Mouse (Mus musculus) limb, embryonic 10.5 days (tissue): ENCODE measurements around the gene Gm21981. TPM values are rescaled to one million over a fixed set of nuclear protein-coding genes. Genes with fewer than 3 reads are reported as not detected.

ENCODE experiments used
- DNase-seq: peaks from one replicate; pipeline ENCODE4 v3.0.0-alpha.2; 2017; ENCODE audit warnings: low spot score
- H3K27ac ChIP-seq: fragments of 300-500 bp; sonication (generic); 2 replicates; pipeline ENCODE4 v1.5.1; 2016; ENCODE audit warnings: mild to moderate bottlenecking
- H3K27me3 ChIP-seq: fragments of 300-500 bp; sonication (generic); 2 replicates; pipeline ENCODE4 v1.6.1; 2016; ENCODE audit warnings: low read depth, mild to moderate bottlenecking; ENCODE audit not compliant: poor library complexity, severe bottlenecking
- H3K36me3 ChIP-seq: fragments of 300-500 bp; sonication (generic); 2 replicates; pipeline ENCODE4 v1.6.1; 2016; ENCODE audit warnings: mild to moderate bottlenecking, moderate library complexity
- H3K4me1 ChIP-seq: fragments of 300-500 bp; sonication (generic); 2 replicates; pipeline ENCODE4 v1.6.1; 2016
- H3K4me3 ChIP-seq: fragments of 300-500 bp; sonication (generic); 2 replicates; pipeline ENCODE4 v1.5.1; 2016; ENCODE audit warnings: mild to moderate bottlenecking, moderate library complexity
- H3K9me3 ChIP-seq: fragments of 300-500 bp; sonication (generic); replicated peaks from 2 replicates; pipeline ENCODE4 v1.6.1; 2016; ENCODE audit warnings: mild to moderate bottlenecking
- WGBS: fragments of 180-500 bp; shearing (Covaris S2); methylation state at CpG from one replicate; pipeline ENCODE4 v1.1.7; 2016; 5-methylcytosine and 5-hydroxymethylcytosine counted together
- polyA plus RNA-seq: library from polyadenylated mRNA; unstranded; fragments of >200 nt; fragmentation: Nextera tagmentation; extraction: Ambion mirVana; gene quantifications from 2 replicates; pipeline ENCODE4 v1.2.1, GENCODE M21; 2016

Gene Gm21981
- polyA plus RNA-seq = 0.23 TPM in 1 of 2 replicates, not detected in the other

DNA sequence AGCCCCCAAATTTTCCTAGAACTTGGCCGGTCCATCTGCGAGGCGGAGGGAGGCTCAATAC lies at the start of gene Gm21981:
Gm21981 (minus strand) TSS at position 14 of the 61 bp plus-strand sequence.
- Histone ChIP-seq H3K27ac (peak within 1 kb of the TSS; percentile 90), H3K9me3 (no peaks in the 10 kb centered on the region), H3K4me3 (peak within 1 kb of the TSS; percentile 85), H3K4me1 (peaks cover 29% of the 10 kb centered on the region), H3K36me3 (peaks cover 10% of the 10 kb centered on the region), H3K27me3 (peaks cover 51% of the 10 kb centered on the region)
- WGBS = 2% methylated on average over 3 of the region's 3 CpGs
- no peak for DNase-seq

DNA sequence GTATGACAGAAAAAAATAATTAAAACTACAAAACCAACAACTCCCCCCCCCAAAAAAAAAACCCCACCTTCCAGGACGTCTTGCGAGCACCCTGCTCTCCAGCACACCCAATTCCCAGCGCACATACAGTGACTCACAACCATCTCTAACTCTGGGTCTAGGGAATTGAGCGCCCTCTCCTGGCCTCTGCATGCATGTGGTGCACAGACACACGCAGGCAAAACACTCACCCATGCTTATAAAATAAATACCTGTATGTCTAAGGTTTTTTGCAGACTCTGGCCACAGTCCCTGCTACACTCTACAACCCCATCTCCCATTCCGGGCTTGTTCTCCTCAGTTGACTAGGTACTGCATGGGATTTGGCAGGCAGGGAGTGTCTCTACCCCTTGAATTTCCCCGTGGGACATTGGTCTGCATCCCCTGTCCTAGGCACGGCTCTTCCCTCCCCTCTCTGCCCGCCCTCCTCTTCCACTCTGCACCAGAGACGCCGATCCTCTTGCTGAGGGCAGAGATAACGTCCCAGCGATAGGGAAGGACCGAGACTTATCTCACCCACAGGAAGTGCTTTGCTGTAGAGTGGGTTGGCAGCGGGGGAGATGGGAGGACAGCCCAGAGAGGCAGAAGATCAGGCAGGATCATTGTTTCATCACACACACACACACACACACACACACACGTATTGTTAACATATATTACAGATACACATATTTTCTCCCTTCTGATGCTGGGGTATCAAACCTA lies 48.9 kb upstream of the Gm21981 start:
- Histone ChIP-seq H3K4me1 (peaks cover 25% of the 10 kb centered on the region), H3K27ac (no peak overlapping the region), H3K4me3 (no peak overlapping the region), H3K9me3 (no peaks in the 10 kb centered on the region), H3K36me3 (no peaks in the 10 kb centered on the region), H3K27me3 (peaks cover 52% of the 10 kb centered on the region)
- DNase-seq = no peak
- WGBS = 40% methylated on average over 16 of the region's 16 CpGs

DNA sequence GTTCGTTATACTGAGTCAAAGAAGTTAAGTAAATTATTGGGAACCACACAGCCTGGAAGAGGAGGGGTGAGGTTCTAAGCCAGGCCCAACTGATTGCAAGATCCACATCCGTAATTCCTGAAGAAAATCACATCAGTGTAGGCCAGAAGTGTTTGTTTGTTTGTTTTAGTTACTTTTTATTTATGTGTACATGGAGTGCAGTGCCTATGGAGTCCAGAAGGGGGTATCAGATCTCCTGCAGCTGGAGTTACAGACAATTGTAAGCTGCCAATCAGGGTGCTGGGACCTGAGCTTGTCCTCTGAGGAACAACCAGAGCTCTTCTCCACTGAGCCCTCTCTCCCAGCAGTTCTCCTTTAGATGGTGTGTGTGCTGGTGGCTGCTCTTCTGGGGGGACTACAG lies 45.9 kb upstream of the Gm21981 start:
- 52% methylated on average over 2 of the region's 2 CpGs for WGBS
- Histone ChIP-seq H3K27ac (no peak overlapping the region), H3K27me3 (peaks cover 64% of the 10 kb centered on the region)

GRCm38 (mm10) chr17:47738879-47739798 lies 44.9 kb upstream of the Gm21981 start:
- Histone ChIP-seq H3K9me3 (no peaks in the 10 kb centered on the region), H3K4me3 (peak overlapping the region; percentile 66), H3K27ac (peak overlapping the region; percentile 80), H3K36me3 (no peaks in the 10 kb centered on the region), H3K4me1 (peaks cover 38% of the 10 kb centered on the region), H3K27me3 (peaks cover 64% of the 10 kb centered on the region)
- WGBS = 2% methylated on average over 20 of the region's 20 CpGs
- peak; percentile 54 for DNase-seq

More for the DNA sequence above, 45.9 kb upstream of the Gm21981 start:
- no peak for DNase-seq
- Histone ChIP-seq H3K9me3 (no peaks in the 10 kb centered on the region), H3K4me1 (peaks cover 38% of the 10 kb centered on the region), H3K36me3 (no peaks in the 10 kb centered on the region), H3K4me3 (no peak overlapping the region)

GRCm38 (mm10) chr17:47738066-47738878 lies 44.0 kb upstream of the Gm21981 start:
- H3K27me3 ChIP-seq = peaks cover 63% of the 10 kb centered on the region
- H3K27ac ChIP-seq = peak overlapping the region; percentile 80
- H3K36me3 ChIP-seq = no peaks in the 10 kb centered on the region

GRCm38 (mm10) chr17:47737271-47738065 lies 43.2 kb upstream of the Gm21981 start:
- peaks cover 60% of the 10 kb centered on the region for H3K27me3 ChIP-seq
- peak; percentile 83 for DNase-seq
- no peaks in the 10 kb centered on the region for H3K36me3 ChIP-seq
- H3K9me3 ChIP-seq = no peaks in the 10 kb centered on the region
- WGBS = under 1% methylated on average over 54 of the region's 60 CpGs
- H3K27ac ChIP-seq = peak overlapping the region; percentile 80
- H3K4me1 ChIP-seq = peaks cover 35% of the 10 kb centered on the region
- H3K4me3 ChIP-seq = peak overlapping the region; percentile 66

More at GRCm38 (mm10) chr17:47738066-47738878, 44.0 kb upstream of the Gm21981 start:
- H3K9me3 ChIP-seq = no peaks in the 10 kb centered on the region
- H3K4me3 ChIP-seq = peak overlapping the region; percentile 66
- WGBS = under 1% methylated on average over 61 of the region's 61 CpGs
- peak; percentile 54 for DNase-seq
- peaks cover 38% of the 10 kb centered on the region for H3K4me1 ChIP-seq

DNA sequence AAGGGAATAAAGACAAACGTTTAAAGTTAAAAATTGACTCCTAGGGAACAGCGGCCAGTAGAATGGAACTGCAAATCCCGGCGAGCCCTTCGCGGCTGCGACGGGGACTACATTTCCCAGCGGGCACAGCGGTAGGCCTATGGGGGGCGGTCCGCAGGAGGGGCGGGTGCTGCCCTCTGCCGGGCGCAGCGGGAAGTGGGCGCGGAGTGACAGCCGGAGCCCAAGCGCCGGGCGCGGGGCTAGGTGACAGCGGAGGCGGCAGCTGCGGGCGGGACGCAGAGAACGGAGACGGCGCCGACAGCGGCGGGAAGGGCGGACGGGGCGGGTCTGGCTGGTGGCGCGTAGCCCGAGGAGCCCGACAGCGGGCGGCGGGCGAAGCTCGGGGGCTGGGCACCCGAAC lies 42.6 kb upstream of the Gm21981 start, which contains the start of gene Tfeb:
Tfeb (plus strand) TSS at position 175 of the 400 bp plus-strand sequence.
- peaks cover 61% of the 10 kb centered on the region for H3K27me3 ChIP-seq
- H3K27ac ChIP-seq = peak within 1 kb of the TSS; percentile 80
- under 1% methylated on average over 47 of the region's 47 CpGs for WGBS
- peaks cover 35% of the 10 kb centered on the region for H3K4me1 ChIP-seq
- peak; percentile 98 for DNase-seq
- no peaks in the 10 kb centered on the region for H3K9me3 ChIP-seq
- peak within 1 kb of the TSS; percentile 66 for H3K4me3 ChIP-seq
- no peaks in the 10 kb centered on the region for H3K36me3 ChIP-seq

GRCm38 (mm10) chr17:47735553-47736100 lies 41.4 kb upstream of the Gm21981 start:
- Histone ChIP-seq H3K4me1 (peaks cover 33% of the 10 kb centered on the region), H3K27me3 (peaks cover 51% of the 10 kb centered on the region), H3K36me3 (no peaks in the 10 kb centered on the region), H3K4me3 (no peak overlapping the region), H3K9me3 (no peaks in the 10 kb centered on the region), H3K27ac (no peak overlapping the region)
- DNase-seq = no peak
- WGBS = 73% methylated on average over 14 of the region's 14 CpGs

DNA sequence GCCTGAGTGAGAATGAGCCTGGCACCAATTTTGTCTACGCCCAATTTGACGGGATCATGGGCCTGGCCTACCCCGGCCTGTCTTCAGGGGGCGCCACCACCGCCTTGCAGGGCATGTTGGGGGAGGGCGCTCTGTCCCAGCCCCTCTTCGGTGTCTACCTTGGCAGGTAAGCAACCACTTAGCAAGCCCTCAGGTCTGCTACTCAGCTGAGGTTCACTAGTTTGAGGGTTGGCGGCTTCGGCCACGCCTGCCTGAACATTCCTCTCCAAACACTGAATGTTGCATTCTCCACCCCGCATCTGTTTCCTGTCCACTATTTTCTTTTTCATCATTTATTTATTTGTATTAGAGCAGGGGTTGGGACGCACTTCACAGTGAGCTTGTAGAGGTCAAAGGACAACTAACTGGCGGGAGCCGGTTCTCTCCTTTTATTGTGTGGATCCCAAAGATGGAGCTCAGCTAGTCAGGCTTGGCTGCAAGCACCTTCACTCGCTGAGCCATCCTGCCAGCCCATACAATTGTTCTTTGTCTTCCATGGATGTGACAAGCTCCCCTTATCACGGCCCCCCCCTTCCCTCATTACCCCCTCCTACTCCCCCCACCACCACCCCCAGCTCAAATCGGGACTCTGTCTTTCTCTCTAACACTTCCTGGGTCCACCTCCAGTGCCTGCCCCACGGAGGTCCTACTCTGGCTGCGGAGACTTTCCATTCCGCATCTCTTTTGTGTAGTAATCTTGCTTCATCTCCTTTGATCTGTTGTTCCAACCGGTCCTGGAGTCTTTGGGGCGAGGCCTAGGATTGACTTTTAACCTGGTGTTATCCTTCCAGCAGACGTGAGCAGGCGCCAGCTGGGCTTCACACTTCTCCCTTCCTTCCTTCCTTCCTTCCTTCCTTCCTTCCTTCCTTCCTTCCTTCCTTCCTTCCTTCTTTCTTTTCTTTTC lies 36.6 kb upstream of the Gm21981 start:
- Histone ChIP-seq H3K4me1 (no peaks in the 10 kb centered on the region), H3K9me3 (no peaks in the 10 kb centered on the region), H3K36me3 (no peaks in the 10 kb centered on the region), H3K27me3 (peaks cover 22% of the 10 kb centered on the region; the same call in 1 of the 2 replicates), H3K27ac (no peak overlapping the region; the same call in 1 of the 2 replicates), H3K4me3 (no peak overlapping the region)
- DNase-seq = no peak
- WGBS = 67% methylated on average over 24 of the region's 24 CpGs

- Histone ChIP-seq H3K9me3 (no peaks in the 10 kb centered on the region), H3K36me3 (no peaks in the 10 kb centered on the region), H3K4me3 (no peak within 1 kb of the TSS), H3K4me1 (no peaks in the 10 kb centered on the region), H3K27me3 (0 out of 2 replicates have a peak, but pooled peaks cover 9% of the 10 kb centered on the region), H3K27ac (no peak within 1 kb of the TSS)
- no peak for DNase-seq
- 78% methylated on average over 11 of the region's 11 CpGs for WGBS
These were observed 32.3 kb upstream of the Gm21981 start, which contains the start of gene Pgc for GRCm38 (mm10) chr17:47726566-47726965. TSS of gene Pgc (plus strand) at chr17:47726842.

GRCm38 (mm10) chr17:47721183-47721582 lies 26.9 kb upstream of the Gm21981 start:
- Histone ChIP-seq H3K36me3 (no peaks in the 10 kb centered on the region), H3K27ac (no peak overlapping the region), H3K9me3 (no peaks in the 10 kb centered on the region), H3K4me1 (no peaks in the 10 kb centered on the region), H3K4me3 (no peak overlapping the region), H3K27me3 (0 out of 2 replicates have a peak, but pooled peaks cover 4% of the 10 kb centered on the region)
- WGBS = 86% methylated on average over 4 of the region's 4 CpGs
- no peak for DNase-seq
